Mouse (Mus musculus) lung, postnatal 0 days (tissue): ENCODE data around the gene Mafg.

Experiments used
- CTCF ChIP-seq: IDR thresholded peaks from 2 replicates; pipeline ENCODE4 v1.5.1; 2016; ENCODE audit warnings: antibody characterized with exemption, mild to moderate bottlenecking
- EP300 ChIP-seq: IDR thresholded peaks from 2 replicates; pipeline ENCODE4 v1.6.1; 2016; ENCODE audit warnings: antibody characterized with exemption, mild to moderate bottlenecking, control low read depth

GRCm38 (mm10) chr11:120580871-120581331 lies 52.5 kb downstream of the Mafg start:
- TF ChIP-seq CTCF (no peak), EP300 (no peak)
